Mouse (Mus musculus): Measurements from ENCODE around the gene Fxyd3. TPM values are rescaled to one million over a fixed set of nuclear protein-coding genes. Genes with fewer than 3 reads are reported as not detected.

Fxyd3 gene
- polyA plus RNA-seq, 1 experiment from 2014 or later: 1.3 TPM

DNA sequence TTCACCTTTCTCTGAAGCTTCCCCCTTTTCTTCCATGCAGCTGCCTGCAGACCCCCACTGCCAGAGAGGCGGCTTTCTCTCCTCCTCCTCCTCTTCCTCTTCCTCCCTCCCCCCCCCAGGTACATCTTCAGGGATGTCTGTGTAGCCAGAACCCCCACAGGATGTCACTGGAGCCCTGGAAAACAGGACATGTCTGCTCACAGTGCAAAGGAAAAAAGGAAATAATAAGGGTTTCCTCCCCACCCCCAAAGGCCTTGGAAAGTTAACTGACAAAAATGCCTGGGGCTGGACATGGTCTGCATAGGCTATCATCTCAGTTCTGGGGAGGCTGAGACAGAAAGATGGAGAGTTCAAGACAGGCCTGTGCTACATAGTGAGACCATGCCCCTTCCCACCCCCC lies 4.6 kb upstream of the Fxyd3 start:
- 29% methylated on average over 1 of the region's 1 CpGs for WGBS

GRCm38 (mm10) chr7:31080611-31081010 lies 4.1 kb upstream of the Fxyd3 start:
- Histone ChIP-seq H3K4me1 (replicated peaks) (peaks cover 22% of the 10 kb centered on the region), H3K27ac (no peak overlapping the region), H3K9ac (no peak overlapping the region), H3K27me3 (no peaks in the 10 kb centered on the region), H3K9me3 (no peaks in the 10 kb centered on the region; the same call in 1 of the 2 replicates), H3K36me3 (no peaks in the 10 kb centered on the region), H3K4me3 (no peak overlapping the region), H3K4me2 (no peak overlapping the region)
- ATAC-seq (ENCODE audit: low FRiP score): no peak
- 46% methylated on average over 3 of the region's 3 CpGs for WGBS

More for the DNA sequence above, 4.6 kb upstream of the Fxyd3 start:
- Histone ChIP-seq H3K9me3 (no peaks in the 10 kb centered on the region; the same call in 1 of the 2 replicates), H3K9ac (no peak overlapping the region), H3K4me3 (no peak overlapping the region), H3K4me2 (no peak overlapping the region), H3K27me3 (no peaks in the 10 kb centered on the region), H3K27ac (no peak overlapping the region), H3K36me3 (no peaks in the 10 kb centered on the region), H3K4me1 (replicated peaks) (peaks cover 22% of the 10 kb centered on the region)
- ATAC-seq (ENCODE audit: low FRiP score): no peak

DNA sequence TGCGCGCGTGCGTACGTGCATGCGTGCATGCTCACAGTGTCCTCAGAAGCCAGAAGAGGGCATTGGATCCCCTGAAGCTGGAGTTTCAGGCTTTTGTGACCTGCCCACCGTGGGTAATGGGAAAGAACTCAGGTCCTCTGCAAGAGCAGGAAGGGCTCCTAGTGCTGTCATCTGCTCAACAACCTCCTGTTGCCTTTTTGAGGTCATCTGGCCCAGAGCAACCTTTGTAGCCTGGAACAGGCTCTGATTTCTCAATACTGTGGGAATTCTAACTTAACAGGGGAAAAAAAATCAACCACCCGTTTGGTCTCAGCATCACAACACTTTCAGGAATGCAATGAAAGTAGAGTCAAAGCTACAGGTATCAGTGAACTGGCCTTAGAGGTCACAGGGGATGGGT lies 3.2 kb upstream of the Fxyd3 start:
- no peaks in the 10 kb centered on the region for H3K36me3 ChIP-seq
- peaks cover 17% of the 10 kb centered on the region for H3K4me1 ChIP-seq (replicated peaks)
- H3K4me3 ChIP-seq: no peak overlapping the region
- no peak overlapping the region for H3K27ac ChIP-seq
- no peaks in the 10 kb centered on the region for H3K27me3 ChIP-seq
- H3K9ac ChIP-seq: no peak overlapping the region
- ATAC-seq (ENCODE audit: low FRiP score): no peak
- 90% methylated on average over 8 of the region's 8 CpGs for WGBS
- no peak overlapping the region for H3K4me2 ChIP-seq
- no peaks in the 10 kb centered on the region; the same call in 1 of the 2 replicates for H3K9me3 ChIP-seq

- Histone ChIP-seq H3K36me3 (no peaks in the 10 kb centered on the region), H3K4me2 (no peak overlapping the region), H3K4me3 (no peak overlapping the region), H3K9ac (no peak overlapping the region), H3K9me3 (no peaks in the 10 kb centered on the region; the same call in 1 of the 2 replicates), H3K27ac (no peak overlapping the region), H3K27me3 (no peaks in the 10 kb centered on the region), H3K4me1 (replicated peaks) (peaks cover 4% of the 10 kb centered on the region)
- WGBS: 42% methylated on average over 5 of the region's 5 CpGs
- peak; percentile 17; the same call in 1 of the 2 replicates for ATAC-seq (ENCODE audit: low FRiP score)
Observed at GRCm38 (mm10) chr7:31077885-31078445, 1.5 kb upstream of the Fxyd3 start.

- WGBS: 50% methylated on average over 6 of the region's 6 CpGs
- no peak overlapping the region for H3K9ac ChIP-seq
- ATAC-seq (ENCODE audit: low FRiP score): 0 out of 2 replicates have a peak, but pooled peaks have one; percentile 6
Observed at GRCm38 (mm10) chr7:31077470-31077869, 966 bp upstream of the Fxyd3 start.

DNA sequence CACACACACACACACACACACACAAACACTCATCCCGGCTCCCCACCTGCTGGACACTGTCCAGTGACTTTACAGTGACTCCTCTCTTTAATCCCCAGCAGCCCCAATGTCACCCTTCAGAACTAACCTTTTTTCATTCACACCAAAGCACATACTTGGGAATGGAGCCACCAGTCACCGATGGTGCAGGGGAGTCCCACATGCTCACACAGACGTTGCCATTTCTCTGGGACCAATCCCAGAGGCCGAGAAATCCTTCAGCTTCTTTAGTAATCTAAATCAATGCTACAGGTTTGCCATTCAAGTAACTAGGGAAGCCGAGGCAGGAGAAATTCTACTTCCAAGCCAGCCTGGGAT lies 1.8 kb downstream of the Fxyd3 start:
- no peak overlapping the region for H3K4me3 ChIP-seq
- WGBS: 64% methylated on average over 5 of the region's 5 CpGs
- peaks cover 7% of the 10 kb centered on the region; the same call in 1 of the 2 replicates for H3K4me1 ChIP-seq (replicated peaks)
- no peak overlapping the region for H3K27ac ChIP-seq
- H3K9me3 ChIP-seq: no peaks in the 10 kb centered on the region
- no peaks in the 10 kb centered on the region for H3K27me3 ChIP-seq
- no peak overlapping the region for H3K4me2 ChIP-seq
- no peak for ATAC-seq (ENCODE audit: low FRiP score)
- no peak overlapping the region for H3K9ac ChIP-seq
- no peaks in the 10 kb centered on the region for H3K36me3 ChIP-seq

More at GRCm38 (mm10) chr7:31077470-31077869, 966 bp upstream of the Fxyd3 start:
- no peak overlapping the region for H3K4me2 ChIP-seq
- no peaks in the 10 kb centered on the region for H3K27me3 ChIP-seq
- no peak overlapping the region for H3K4me3 ChIP-seq
- no peaks in the 10 kb centered on the region for H3K36me3 ChIP-seq
- H3K9me3 ChIP-seq: no peaks in the 10 kb centered on the region; the same call in 1 of the 2 replicates
- H3K27ac ChIP-seq: no peak overlapping the region
- no peaks in the 10 kb centered on the region for H3K4me1 ChIP-seq (replicated peaks)

- H3K4me1 ChIP-seq (replicated peaks): peaks cover 7% of the 10 kb centered on the region; the same call in 1 of the 2 replicates
- ATAC-seq (ENCODE audit: low FRiP score): no peak
- H3K36me3 ChIP-seq: no peaks in the 10 kb centered on the region
- 60% methylated on average over 7 of the region's 7 CpGs for whole genome bisulfite sequencing
- H3K9me3 ChIP-seq: no peaks in the 10 kb centered on the region
- H3K4me3 ChIP-seq: no peak overlapping the region
- H3K27me3 ChIP-seq: no peaks in the 10 kb centered on the region
- no peak overlapping the region for H3K4me2 ChIP-seq
- no peak overlapping the region for H3K27ac ChIP-seq
- H3K9ac ChIP-seq: no peak overlapping the region
Observed at GRCm38 (mm10) chr7:31074061-31074712, 2.3 kb downstream of the Fxyd3 start.

GRCm38 (mm10) chr7:31073546-31073945 lies 3.0 kb downstream of the Fxyd3 start:
- no peaks in the 10 kb centered on the region for H3K9me3 ChIP-seq
- H3K27me3 ChIP-seq: no peaks in the 10 kb centered on the region
- H3K27ac ChIP-seq: no peak overlapping the region
- peaks cover 7% of the 10 kb centered on the region; the same call in 1 of the 2 replicates for H3K4me1 ChIP-seq (replicated peaks)
- no peak overlapping the region for H3K4me3 ChIP-seq
- no peak overlapping the region for H3K9ac ChIP-seq
- ATAC-seq (ENCODE audit: low FRiP score): no peak
- H3K36me3 ChIP-seq: no peaks in the 10 kb centered on the region
- no peak overlapping the region for H3K4me2 ChIP-seq

GRCm38 (mm10) chr7:31072326-31072725 lies 4.2 kb downstream of the Fxyd3 start:
- Histone ChIP-seq H3K4me2 (no peak overlapping the region), H3K4me3 (no peak overlapping the region), H3K9ac (no peak overlapping the region), H3K36me3 (no peaks in the 10 kb centered on the region), H3K27me3 (no peaks in the 10 kb centered on the region), H3K4me1 (replicated peaks) (peaks cover 7% of the 10 kb centered on the region), H3K9me3 (no peaks in the 10 kb centered on the region), H3K27ac (no peak overlapping the region)
- WGBS: 49% methylated on average over 9 of the region's 9 CpGs
- no peak for ATAC-seq (ENCODE audit: low FRiP score)

DNA sequence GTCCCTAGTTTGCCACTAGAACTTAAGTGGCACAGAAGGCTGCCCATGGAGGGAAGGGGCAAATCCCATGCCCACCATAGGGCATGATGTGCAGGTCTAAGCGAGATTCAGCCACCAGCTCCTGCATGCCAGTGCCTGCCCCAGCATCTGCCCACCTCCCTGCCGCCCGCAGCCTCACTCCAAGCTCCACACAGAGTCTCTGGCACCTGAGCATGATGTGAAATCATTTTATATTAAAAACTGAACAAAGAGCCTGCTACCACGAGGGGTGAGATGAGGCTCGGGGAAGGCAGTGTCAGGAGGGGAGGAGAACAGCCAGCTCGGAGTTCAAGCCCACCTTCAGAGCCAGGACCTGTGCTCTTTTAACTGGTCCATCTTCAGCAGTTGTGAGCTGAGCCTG lies 6.2 kb downstream of the Fxyd3 start:
- H3K4me2 ChIP-seq: no peak overlapping the region
- no peak overlapping the region for H3K27ac ChIP-seq
- 0 out of 2 replicates have a peak, but pooled peaks cover 2% of the 10 kb centered on the region for H3K9me3 ChIP-seq
- no peaks in the 10 kb centered on the region for H3K27me3 ChIP-seq
- H3K9ac ChIP-seq: no peak overlapping the region
- no peak overlapping the region for H3K4me3 ChIP-seq
- no peak for ATAC-seq (ENCODE audit: low FRiP score)
- no peaks in the 10 kb centered on the region for H3K36me3 ChIP-seq
- 85% methylated on average over 6 of the region's 6 CpGs for WGBS
- peaks cover 7% of the 10 kb centered on the region for H3K4me1 ChIP-seq (replicated peaks)

- no peaks in the 10 kb centered on the region for H3K27me3 ChIP-seq
- no peak overlapping the region for H3K9ac ChIP-seq
- no peak for ATAC-seq (ENCODE audit: low FRiP score)
- no peak overlapping the region for H3K4me2 ChIP-seq
- 0 out of 2 replicates have a peak, but pooled peaks cover 2% of the 10 kb centered on the region for H3K9me3 ChIP-seq
- H3K36me3 ChIP-seq: no peaks in the 10 kb centered on the region
- peaks cover 7% of the 10 kb centered on the region for H3K4me1 ChIP-seq (replicated peaks)
- WGBS: 86% methylated on average over 14 of the region's 14 CpGs
- H3K4me3 ChIP-seq: no peak overlapping the region
- no peak overlapping the region for H3K27ac ChIP-seq
Observed at GRCm38 (mm10) chr7:31069491-31069890, 7.0 kb downstream of the Fxyd3 start.

DNA sequence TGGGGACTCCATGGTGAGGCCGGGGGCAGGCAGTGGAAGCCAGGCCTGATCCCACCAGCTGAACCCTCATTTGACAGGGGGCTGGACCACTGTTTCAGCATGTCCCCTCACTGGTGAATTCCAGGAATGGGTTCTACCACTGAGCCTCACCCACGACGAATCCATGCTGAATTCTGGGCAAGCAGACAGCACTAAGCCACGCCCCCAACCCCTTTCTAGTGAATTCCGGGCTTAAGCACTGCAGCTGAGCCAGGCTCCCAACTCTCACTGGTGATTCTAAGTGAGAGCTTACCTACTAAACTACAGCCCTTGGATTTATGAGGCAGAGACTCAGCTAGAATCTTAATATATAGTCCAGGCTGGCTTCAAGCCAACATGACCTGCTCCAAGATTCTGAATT lies 8.7 kb downstream of the Fxyd3 start:
- Histone ChIP-seq H3K27me3 (no peaks in the 10 kb centered on the region), H3K4me1 (replicated peaks) (peaks cover 7% of the 10 kb centered on the region), H3K9me3 (0 out of 2 replicates have a peak, but pooled peaks cover 2% of the 10 kb centered on the region), H3K36me3 (no peaks in the 10 kb centered on the region), H3K9ac (no peak overlapping the region), H3K27ac (no peak overlapping the region; the same call in 1 of the 2 replicates), H3K4me3 (no peak overlapping the region), H3K4me2 (no peak overlapping the region)
- no peak for ATAC-seq (ENCODE audit: low FRiP score)
- WGBS: 52% methylated on average over 5 of the region's 5 CpGs
